Mouse (Mus musculus): ENCODE results near the gene Fam234b.

Fam234b gene

GRCm38 (mm10) chr6:135197921-135198532 is at the start of gene Fam234b, which contains the start of gene Hebp1:
Gene Fam234b (plus strand): TSS chr6:135197977.
Gene Hebp1 (minus strand): TSS chr6:135198022.
- peak; percentile 22 for DNase-seq (ENCODE audit: low read depth)

GRCm38 (mm10) chr6:135148506-135148905 is 49.3 kb upstream of the Fam234b start:
- DNase-seq (ENCODE audit: low read depth): no peak

GRCm38 (mm10) chr6:135149175-135149574 is 48.6 kb upstream of the Fam234b start:
- no peak for DNase-seq (ENCODE audit: low read depth)

- no peak for DNase-seq (ENCODE audit: low read depth)
Measured at GRCm38 (mm10) chr6:135149722-135150121, 48.1 kb upstream of the Fam234b start.

GRCm38 (mm10) chr6:135150311-135150710 is 47.5 kb upstream of the Fam234b start:
- peak; percentile 30 for DNase-seq (ENCODE audit: low read depth)

- no peak for DNase-seq (ENCODE audit: low read depth)
Measured at GRCm38 (mm10) chr6:135153719-135154118, 44.1 kb upstream of the Fam234b start.

GRCm38 (mm10) chr6:135156597-135156996 is 41.2 kb upstream of the Fam234b start:
- DNase-seq (ENCODE audit: low read depth): no peak

DNA sequence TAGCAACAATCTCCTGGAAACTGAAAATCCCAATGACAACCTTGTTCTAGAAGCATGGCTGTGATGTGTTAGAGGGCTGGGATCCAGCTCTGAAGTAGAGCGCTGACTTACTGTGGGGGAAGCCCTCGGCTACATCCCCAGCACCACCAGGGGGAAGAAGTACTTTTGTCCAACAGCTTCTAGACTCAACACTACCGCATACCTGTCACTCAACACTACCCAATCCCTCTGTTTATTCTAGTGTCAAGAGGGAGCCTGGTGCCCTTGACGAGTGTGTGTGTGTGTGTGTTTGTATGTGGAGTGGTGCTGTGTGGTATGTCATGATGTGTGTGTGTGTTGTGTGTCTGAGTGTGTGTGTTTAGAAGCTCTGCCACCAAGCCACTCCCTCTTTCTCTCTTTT is 40.3 kb upstream of the Fam234b start:
- no peak for DNase-seq (ENCODE audit: low read depth)

DNA sequence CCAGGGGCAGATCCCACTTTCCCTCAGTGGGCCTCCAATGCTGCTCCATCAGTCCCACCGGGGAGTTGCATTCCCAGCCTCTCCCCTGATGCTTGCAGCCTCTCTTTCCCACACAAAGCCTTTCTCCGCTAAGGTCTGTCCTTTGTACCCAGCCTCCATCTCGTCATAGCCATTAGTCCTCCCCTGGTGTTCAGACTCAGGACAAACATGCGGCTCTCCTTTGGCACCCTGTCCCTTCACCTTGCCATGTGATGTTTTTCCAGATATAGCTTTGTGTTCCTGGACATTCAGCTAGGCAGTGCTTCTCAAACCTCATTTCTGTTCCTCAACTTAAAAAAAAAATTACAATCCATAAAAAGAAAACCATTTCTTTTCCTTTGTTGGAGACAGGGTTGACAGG is 39.3 kb upstream of the Fam234b start:
- DNase-seq (ENCODE audit: low read depth): no peak

DNA sequence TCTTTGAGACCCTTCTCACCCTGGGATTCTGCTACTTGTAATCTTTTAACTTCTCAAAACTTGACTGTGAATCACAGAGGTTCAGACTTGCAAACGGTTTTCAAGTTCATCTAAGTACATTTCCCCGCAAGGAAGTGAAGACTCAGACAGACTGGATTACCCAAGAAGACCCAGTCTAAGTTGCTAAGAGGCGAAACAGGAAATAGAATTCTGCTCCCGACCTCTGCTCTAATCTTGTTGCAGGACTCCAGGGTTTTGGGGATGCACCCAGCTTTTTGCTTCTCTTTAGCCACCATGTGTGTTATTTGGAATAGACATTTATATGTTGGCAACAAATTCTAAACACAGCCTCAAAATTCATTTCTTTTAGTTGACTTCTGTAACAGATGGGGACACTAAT is 36.4 kb upstream of the Fam234b start:
- no peak for DNase-seq (ENCODE audit: low read depth)

- DNase-seq (ENCODE audit: low read depth): no peak
Measured at GRCm38 (mm10) chr6:135162311-135162710, 35.5 kb upstream of the Fam234b start.

DNA sequence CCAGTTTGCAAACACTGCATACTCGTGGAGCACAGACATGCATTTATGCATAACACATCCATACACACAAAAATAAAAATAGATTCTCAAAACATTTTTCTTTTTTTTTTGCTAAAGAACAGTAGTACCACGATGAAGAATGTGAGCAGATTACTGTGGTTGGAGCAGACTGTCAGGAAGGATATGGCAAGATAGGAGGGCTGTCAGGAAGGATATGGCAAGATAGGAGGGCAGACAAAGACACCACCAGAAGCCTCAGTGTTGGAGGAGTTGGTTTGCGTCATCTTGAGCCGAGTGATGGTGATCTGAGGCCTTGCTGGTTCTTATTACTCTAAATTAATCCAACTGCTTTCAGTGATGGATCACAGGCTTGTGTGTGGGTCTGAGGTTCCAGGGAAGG is 34.9 kb upstream of the Fam234b start:
- no peak for DNase-seq (ENCODE audit: low read depth)

DNA sequence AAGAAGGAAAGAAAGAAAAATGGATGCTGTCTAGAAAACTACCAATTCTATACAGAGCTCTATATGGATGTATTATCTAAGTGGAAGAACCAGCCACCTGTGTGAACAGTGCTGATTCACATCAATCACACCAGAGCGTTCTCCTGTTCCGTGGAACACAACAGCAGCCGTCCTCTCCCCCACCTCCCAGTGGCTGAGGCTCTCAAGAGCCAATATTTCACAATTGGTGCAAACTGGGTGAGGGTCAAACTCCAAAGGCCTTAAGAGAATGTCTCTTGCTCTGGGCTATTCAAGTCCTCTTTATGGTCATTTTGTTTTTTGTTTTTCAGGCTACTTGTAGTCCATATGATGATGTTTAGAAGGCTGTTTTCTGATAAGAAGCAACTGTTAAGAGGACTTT is 32.6 kb upstream of the Fam234b start:
- DNase-seq (ENCODE audit: low read depth): no peak

DNA sequence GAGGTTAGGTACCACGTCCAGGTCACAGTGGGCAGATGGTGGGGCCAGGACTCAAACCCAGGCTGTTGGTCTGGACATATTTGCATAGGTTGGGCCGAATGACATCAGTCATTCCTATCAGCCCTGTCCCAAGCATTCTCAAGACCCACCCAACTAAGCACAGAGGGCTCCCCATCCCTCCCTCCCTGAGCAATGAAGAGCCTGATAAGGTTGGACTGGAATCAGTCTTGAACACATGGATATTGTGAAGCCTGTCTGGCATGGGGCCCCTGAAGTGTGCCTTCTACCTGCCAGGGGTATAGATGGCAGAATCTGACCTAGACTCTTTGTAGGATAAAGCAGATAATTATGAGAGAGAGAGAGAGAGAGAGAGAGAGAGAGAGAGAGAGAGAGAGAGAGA is 32.1 kb upstream of the Fam234b start:
- no peak for DNase-seq (ENCODE audit: low read depth)

DNA sequence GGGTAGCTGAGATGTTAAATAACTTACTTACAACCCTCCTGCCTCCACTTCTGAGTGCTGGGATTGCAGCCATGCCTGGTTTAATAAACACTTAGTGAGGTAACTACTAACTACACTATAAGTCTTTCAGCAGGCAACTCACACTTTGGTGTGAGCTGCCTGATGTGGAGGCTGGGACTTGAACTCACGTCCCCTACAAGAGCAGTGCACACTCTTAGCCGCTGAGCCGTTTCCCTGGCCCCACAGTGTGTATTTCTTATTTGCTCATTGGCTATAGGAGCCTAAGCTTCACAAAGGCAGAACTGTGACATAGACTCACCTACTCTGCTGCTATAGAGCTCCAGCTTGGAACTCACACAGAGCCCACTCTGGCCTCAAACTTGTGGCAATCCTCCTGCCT is 31.5 kb upstream of the Fam234b start:
- DNase-seq (ENCODE audit: low read depth): no peak

- DNase-seq (ENCODE audit: low read depth): no peak
Measured at GRCm38 (mm10) chr6:135166712-135167111, 31.1 kb upstream of the Fam234b start.

- DNase-seq (ENCODE audit: low read depth): peak; percentile 60
Measured at GRCm38 (mm10) chr6:135167380-135168311, 30.1 kb upstream of the Fam234b start.

GRCm38 (mm10) chr6:135168471-135168870 is 29.3 kb upstream of the Fam234b start:
- no peak for DNase-seq (ENCODE audit: low read depth)

GRCm38 (mm10) chr6:135169246-135169645 is 28.5 kb upstream of the Fam234b start:
- no peak for DNase-seq (ENCODE audit: low read depth)

DNA sequence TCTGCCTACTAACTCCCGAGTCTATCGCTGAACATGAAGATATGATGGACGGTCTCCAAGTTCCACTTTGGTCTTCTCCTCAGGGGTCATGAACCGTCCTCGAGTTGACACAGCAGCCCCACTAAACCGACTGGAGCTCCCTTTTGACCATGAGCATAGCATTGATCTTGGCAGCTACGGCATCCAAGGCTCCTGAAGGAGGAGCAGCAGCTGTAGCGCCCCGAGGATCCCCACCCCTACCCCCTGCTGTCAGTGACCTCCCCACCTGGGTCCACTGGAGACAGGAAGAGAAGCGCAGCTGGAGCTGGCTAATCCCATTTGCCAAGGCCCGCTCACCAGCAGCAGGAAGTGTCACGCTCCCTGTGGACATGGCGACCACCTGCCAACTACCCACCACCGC is 26.0 kb upstream of the Fam234b start:
- no peak for DNase-seq (ENCODE audit: low read depth)

- no peak for DNase-seq (ENCODE audit: low read depth)
Measured at GRCm38 (mm10) chr6:135175014-135175413, 22.8 kb upstream of the Fam234b start.

DNA sequence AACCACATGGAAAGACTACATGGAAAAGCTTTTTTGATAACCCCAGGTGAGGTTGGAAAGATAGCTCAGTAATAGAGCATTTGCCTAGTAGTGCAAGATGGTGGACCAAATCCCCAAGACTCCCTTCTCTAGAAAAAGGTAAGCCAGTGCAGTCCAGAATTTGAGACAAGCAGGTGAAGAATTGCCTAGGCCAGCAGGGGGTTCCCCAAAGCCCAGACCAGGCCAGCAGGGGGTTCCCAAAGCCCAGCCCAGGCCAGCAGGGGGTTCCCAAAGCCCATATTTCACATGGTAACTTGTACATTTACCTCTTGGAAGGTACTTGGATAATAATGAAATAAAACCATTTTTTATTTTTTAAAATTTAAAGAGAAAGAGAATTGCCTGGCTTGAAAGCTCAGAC is 20.5 kb upstream of the Fam234b start:
- no peak for DNase-seq (ENCODE audit: low read depth)

DNA sequence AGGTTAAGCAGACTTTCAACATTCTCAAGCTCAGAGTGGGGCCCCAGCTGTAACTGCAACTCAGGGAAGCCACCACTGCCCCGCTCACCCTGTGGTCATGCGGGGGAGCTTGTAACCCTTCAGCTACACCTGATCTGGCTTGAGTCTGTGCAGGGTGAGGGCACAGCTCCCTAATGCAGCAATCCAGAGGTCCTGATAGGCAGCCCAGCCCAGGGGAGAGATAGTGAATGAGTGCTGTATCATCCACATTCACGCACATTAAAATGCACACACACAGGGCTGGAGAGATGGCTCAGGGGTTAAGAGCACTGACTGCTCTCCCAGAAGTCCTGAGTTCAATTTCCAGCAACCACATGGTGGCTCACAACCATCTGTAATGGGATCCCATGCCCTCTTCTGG is 19.2 kb upstream of the Fam234b start:
- DNase-seq (ENCODE audit: low read depth): no peak
